Mouse (Mus musculus): ENCODE results near the gene Fam181a.

GRCm38 (mm10) chr12:103310744-103311267, at the start of gene Fam181a:
- no peak for TF ChIP-seq POLR2A (IDR thresholded peaks at IDR 0.05; ENCODE audit: borderline replicate concordance, insufficient read depth, low read length)
- TF ChIP-seq CTCF (IDR thresholded peaks at IDR 0.05; ENCODE audit: borderline replicate concordance, insufficient read depth, low read depth, low read length): no peak

Measured in cerebellum, adult 2 months (tissue).